Mouse (Mus musculus) neural tube, embryonic 11.5 days (tissue): ENCODE measurements at regions not wholly inside any gene's neighbourhood (a gene's known extent, or its start where the extent isn't known, plus 50 kb on each side); places are given as distances from the start of the nearest gene placed in this dataset.

Experiments
- ATAC-seq: fragments of 200-750 bp; cut with Nextera tagmentation; 2 replicates; pipeline ENCODE4 v1.8.0; 2017; ENCODE audit warnings: moderate number of reproducible peaks, mild to moderate bottlenecking, moderate TSS enrichment, moderate library complexity; ENCODE audit not compliant: insufficient read depth, low FRiP score, low TSS enrichment
- DNase-seq: peaks from one replicate; pipeline ENCODE4 v3.0.0-alpha.2; 2015; ENCODE audit warnings: low spot score
- H3K27ac ChIP-seq: fragments of 300-500 bp; sonication (generic); 2 replicates; pipeline ENCODE4 v1.5.1; 2014; ENCODE audit warnings: low read depth, mild to moderate bottlenecking, low read length
- H3K27me3 ChIP-seq: fragments of 300-500 bp; sonication (generic); 2 replicates; pipeline ENCODE4 v1.6.1; 2014; ENCODE audit warnings: mild to moderate bottlenecking, low read length, mixed read lengths; ENCODE audit not compliant: control insufficient read depth, insufficient read depth
- H3K36me3 ChIP-seq: fragments of 300-500 bp; sonication (generic); 2 replicates; pipeline ENCODE4 v1.6.1; 2014; ENCODE audit warnings: mild to moderate bottlenecking, low read length, moderate library complexity, mixed read lengths; ENCODE audit not compliant: control insufficient read depth, insufficient read depth
- H3K4me1 ChIP-seq: fragments of 300-500 bp; sonication (generic); 2 replicates; pipeline ENCODE4 v1.6.1; 2014; ENCODE audit warnings: low read length, mixed read lengths; ENCODE audit not compliant: control insufficient read depth, insufficient read depth
- H3K4me2 ChIP-seq: fragments of 300-500 bp; sonication (generic); 2 replicates; pipeline ENCODE4 v1.6.1; 2014; ENCODE audit warnings: low read depth, mild to moderate bottlenecking, moderate library complexity
- H3K4me3 ChIP-seq: fragments of 300-500 bp; sonication (generic); 2 replicates; pipeline ENCODE4 v1.5.1; 2014; ENCODE audit warnings: low read depth, low read length
- H3K9ac ChIP-seq: fragments of 300-500 bp; sonication (generic); 2 replicates; pipeline ENCODE4 v1.6.1; 2014; ENCODE audit warnings: mild to moderate bottlenecking, low read length
- H3K9me3 ChIP-seq: fragments of 300-500 bp; sonication (generic); 2 replicates; pipeline ENCODE4 v1.6.1; 2016; ENCODE audit warnings: low read length; ENCODE audit not compliant: control insufficient read depth
- WGBS: fragments of 180-500 bp; shearing (Covaris S2); extraction: QIAGEN DNeasy Blood & Tissue Kit; methylation state at CpG from one replicate; pipeline ENCODE4 v1.1.7; 2014; 5-methylcytosine and 5-hydroxymethylcytosine counted together

- DNase-seq, result no peak
- WGBS, result 60% methylated on average over 2 of the region's 2 CpGs
Measured at GRCm38 (mm10) chr15:65646470-65646869, 631.8 kb upstream of the Gm21961 start.

GRCm38 (mm10) chr15:65639484-65639883 lies 624.8 kb upstream of the Gm21961 start:
- H3K9me3 ChIP-seq, result no peaks in the 10 kb centered on the region
- H3K27me3 ChIP-seq, result no peaks in the 10 kb centered on the region
- no peak for ATAC-seq
- H3K4me3 ChIP-seq, result no peak overlapping the region
- no peaks in the 10 kb centered on the region for H3K4me1 ChIP-seq
- WGBS, result 59% methylated on average over 2 of the region's 2 CpGs
- no peaks in the 10 kb centered on the region for H3K36me3 ChIP-seq
- H3K9ac ChIP-seq, result no peak overlapping the region
- no peak for DNase-seq
- H3K4me2 ChIP-seq, result no peak overlapping the region
- H3K27ac ChIP-seq, result no peak overlapping the region

More at GRCm38 (mm10) chr15:65646470-65646869, 631.8 kb upstream of the Gm21961 start:
- Histone ChIP-seq H3K9ac (no peak overlapping the region), H3K36me3 (no peaks in the 10 kb centered on the region), H3K27ac (no peak overlapping the region), H3K4me3 (no peak overlapping the region), H3K9me3 (no peaks in the 10 kb centered on the region), H3K4me1 (no peaks in the 10 kb centered on the region), H3K4me2 (no peak overlapping the region), H3K27me3 (no peaks in the 10 kb centered on the region)
- no peak for ATAC-seq

- Histone ChIP-seq H3K9ac (no peak overlapping the region), H3K4me1 (no peaks in the 10 kb centered on the region), H3K27ac (no peak overlapping the region), H3K4me3 (no peak overlapping the region), H3K36me3 (no peaks in the 10 kb centered on the region), H3K27me3 (no peaks in the 10 kb centered on the region), H3K9me3 (no peaks in the 10 kb centered on the region), H3K4me2 (no peak overlapping the region)
- DNase-seq, result peak; percentile 71
- 46% methylated on average over 6 of the region's 6 CpGs for WGBS
- ATAC-seq, result peak; percentile 78
Measured at GRCm38 (mm10) chr15:65637520-65638184, 622.9 kb upstream of the Gm21961 start.

- Histone ChIP-seq H3K27ac (no peak overlapping the region), H3K27me3 (no peaks in the 10 kb centered on the region), H3K4me2 (no peak overlapping the region), H3K4me3 (no peak overlapping the region), H3K9me3 (no peaks in the 10 kb centered on the region), H3K9ac (no peak overlapping the region), H3K4me1 (no peaks in the 10 kb centered on the region), H3K36me3 (no peaks in the 10 kb centered on the region)
- ATAC-seq, result no peak
- 81% methylated on average over 5 of the region's 5 CpGs for WGBS
- DNase-seq, result no peak
Measured at GRCm38 (mm10) chr15:65632440-65632839, 617.7 kb upstream of the Gm21961 start.

DNA sequence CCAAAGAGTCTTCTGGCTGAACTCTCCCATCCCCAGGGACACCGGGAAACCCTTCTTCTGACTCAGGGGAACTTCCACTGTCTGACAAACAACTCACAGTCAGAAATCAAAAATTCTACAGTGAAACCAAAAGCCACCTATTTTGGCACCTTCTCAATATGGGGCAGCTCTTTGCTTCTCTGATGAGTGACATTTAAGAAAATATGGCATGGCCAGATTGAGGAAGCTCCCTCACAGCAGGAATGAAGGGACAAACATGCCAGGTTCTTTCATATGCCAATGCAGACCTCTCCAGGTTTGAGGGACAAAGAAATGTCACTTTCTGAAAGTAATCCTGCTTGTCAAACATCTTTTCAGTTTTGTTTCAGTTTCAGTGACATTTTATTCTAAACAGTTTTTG lies 615.8 kb upstream of the Gm21961 start:
- Histone ChIP-seq H3K4me1 (no peaks in the 10 kb centered on the region), H3K9me3 (no peaks in the 10 kb centered on the region), H3K36me3 (no peaks in the 10 kb centered on the region), H3K4me3 (no peak overlapping the region), H3K27ac (no peak overlapping the region), H3K4me2 (no peak overlapping the region), H3K27me3 (no peaks in the 10 kb centered on the region), H3K9ac (no peak overlapping the region)
- ATAC-seq (no peak), DNase-seq (no peak)
- 78% methylated on average over 1 of the region's 1 CpGs for WGBS

DNA sequence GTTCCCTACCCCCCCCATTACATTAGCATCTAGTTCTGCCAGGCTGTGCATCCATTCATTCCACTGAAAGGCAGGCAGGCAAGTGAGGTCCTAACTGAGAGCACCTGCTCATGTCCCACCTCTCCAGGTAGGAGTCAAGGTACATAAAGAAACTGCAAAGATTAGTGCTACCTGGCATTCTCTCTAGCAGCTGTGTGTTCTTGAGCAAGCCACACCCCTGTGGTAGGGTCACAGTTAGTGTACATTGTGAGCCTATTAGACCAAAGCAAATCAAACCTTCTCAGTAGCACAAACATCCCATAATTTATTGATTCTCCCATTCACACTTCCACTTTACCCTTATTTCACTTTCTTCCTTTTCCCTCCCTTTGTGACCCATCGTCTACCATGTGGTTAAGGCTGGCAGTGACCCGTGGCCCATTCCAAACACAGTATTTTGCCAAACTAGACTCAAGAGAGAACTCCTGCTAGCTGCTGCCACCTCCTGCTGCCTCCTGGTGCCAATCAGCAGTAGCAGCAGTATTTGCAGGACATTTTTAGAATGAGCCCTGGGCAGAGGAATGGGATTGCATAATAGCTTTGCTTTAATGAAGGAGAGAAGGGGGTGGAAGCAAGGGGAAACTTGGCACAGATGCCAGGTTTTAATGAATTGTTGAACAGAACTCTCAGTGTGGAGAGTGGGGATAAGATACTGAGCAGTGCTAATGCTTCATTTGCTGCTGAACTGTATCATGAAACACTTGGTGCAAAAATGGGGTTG lies 578.2 kb upstream of the Gm21961 start:
- no peak overlapping the region for H3K27ac ChIP-seq
- H3K4me1 ChIP-seq, result no peaks in the 10 kb centered on the region
- no peak overlapping the region for H3K4me3 ChIP-seq
- no peaks in the 10 kb centered on the region for H3K36me3 ChIP-seq
- no peak overlapping the region for H3K9ac ChIP-seq
- DNase-seq (no peak), ATAC-seq (no peak)
- H3K9me3 ChIP-seq, result no peaks in the 10 kb centered on the region
- H3K4me2 ChIP-seq, result no peak overlapping the region
- 71% methylated on average over 2 of the region's 2 CpGs for WGBS
- no peaks in the 10 kb centered on the region for H3K27me3 ChIP-seq

DNA sequence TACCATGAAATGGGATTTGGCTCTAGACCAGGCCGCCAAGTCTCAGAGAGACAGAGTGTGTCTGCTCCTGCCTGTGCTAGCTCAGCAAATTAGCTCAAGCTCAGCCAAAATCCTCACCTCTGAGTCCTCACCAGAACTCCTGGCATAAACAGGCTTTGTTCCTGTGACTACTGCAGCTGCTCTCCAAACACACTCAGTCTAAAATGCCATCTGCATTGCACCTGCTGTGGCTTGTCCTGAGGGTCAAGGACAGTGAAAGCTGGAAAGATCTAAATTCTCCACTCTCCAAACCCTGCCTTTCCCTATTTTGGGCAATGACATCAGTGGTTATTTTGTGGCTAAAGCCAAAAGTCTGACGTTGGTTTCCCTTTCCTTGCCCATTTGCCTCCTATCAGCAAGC lies 570.9 kb upstream of the Gm21961 start:
- Histone ChIP-seq H3K9ac (no peak overlapping the region), H3K4me1 (no peaks in the 10 kb centered on the region), H3K27me3 (no peaks in the 10 kb centered on the region), H3K36me3 (no peaks in the 10 kb centered on the region), H3K4me3 (no peak overlapping the region), H3K4me2 (no peak overlapping the region), H3K9me3 (no peaks in the 10 kb centered on the region), H3K27ac (no peak overlapping the region)
- 77% methylated on average over 2 of the region's 2 CpGs for WGBS
- DNase-seq (no peak), ATAC-seq (no peak)

- Histone ChIP-seq H3K27me3 (no peaks in the 10 kb centered on the region), H3K36me3 (no peaks in the 10 kb centered on the region), H3K9me3 (no peaks in the 10 kb centered on the region), H3K4me2 (no peak overlapping the region), H3K4me1 (no peaks in the 10 kb centered on the region), H3K4me3 (no peak overlapping the region), H3K9ac (no peak overlapping the region), H3K27ac (no peak overlapping the region)
- WGBS, result 92% methylated on average over 1 of the region's 1 CpGs
- DNase-seq (no peak), ATAC-seq (no peak)
Measured at GRCm38 (mm10) chr15:65579353-65579752, 564.6 kb upstream of the Gm21961 start.

DNA sequence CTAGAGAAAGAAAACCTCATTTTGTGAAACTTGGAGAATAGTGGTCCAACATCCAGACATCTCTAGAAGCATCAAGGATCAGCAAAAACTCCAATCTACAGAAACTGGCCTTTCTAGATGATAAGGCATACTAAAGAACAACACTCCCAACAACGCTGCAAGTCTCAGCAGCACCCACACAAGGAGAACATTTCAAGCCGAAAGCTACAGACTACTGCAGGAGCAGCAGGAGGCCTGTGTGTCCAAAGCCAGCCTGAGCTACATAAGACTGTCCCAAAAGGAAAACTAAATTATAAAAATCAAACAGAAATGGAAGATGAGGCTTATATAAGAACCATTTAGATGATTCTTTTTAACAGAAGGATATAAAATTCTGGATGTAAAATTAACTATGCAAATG lies 553.2 kb upstream of the Gm21961 start:
- Histone ChIP-seq H3K4me1 (no peaks in the 10 kb centered on the region), H3K4me3 (no peak overlapping the region), H3K36me3 (no peaks in the 10 kb centered on the region), H3K27ac (no peak overlapping the region), H3K9me3 (no peaks in the 10 kb centered on the region), H3K27me3 (no peaks in the 10 kb centered on the region), H3K9ac (no peak overlapping the region), H3K4me2 (no peak overlapping the region)
- DNase-seq (no peak), ATAC-seq (no peak)
- 88% methylated on average over 2 of the region's 2 CpGs for WGBS
